Mouse (Mus musculus): ENCODE measurements around the gene H2al1c. TPM values are rescaled to one million over a fixed set of nuclear protein-coding genes. Genes with fewer than 3 reads are reported as not detected.

H2al1c gene
- polyA plus RNA-seq, 1 experiment, result not detected

Other genes with a start within 250 kb of the H2al1c start
- not detected in 2 replicates for gene H2al1a, start 6.4 kb upstream of the H2al1c start, polyA plus RNA-seq (2012; rRNA removed)
- gene H2al1b, start 3.2 kb upstream of the H2al1c start, polyA plus RNA-seq (2012; rRNA removed), result not detected in 2 replicates
- gene H2al1d, start 3.2 kb downstream of the H2al1c start, polyA plus RNA-seq (2012; rRNA removed), result not detected in 2 replicates
- gene H2al1e, start 6.3 kb downstream of the H2al1c start, polyA plus RNA-seq (2012; rRNA removed), result not detected in 2 replicates
- not detected in 2 replicates for gene H2al1f, start 9.5 kb downstream of the H2al1c start, polyA plus RNA-seq (2012; rRNA removed)
- not detected in 2 replicates for gene H2al1g, start 12.6 kb downstream of the H2al1c start, polyA plus RNA-seq (2012; rRNA removed)
- not detected in 2 replicates for gene H2al1h, start 15.8 kb downstream of the H2al1c start, polyA plus RNA-seq (2012; rRNA removed)
- gene H2al1i, start 19.0 kb downstream of the H2al1c start, polyA plus RNA-seq (2012; rRNA removed), result not detected in 2 replicates
- not detected in 2 replicates for gene H2al1j, start 22.2 kb downstream of the H2al1c start, polyA plus RNA-seq (2012; rRNA removed)

Measured in large intestine, adult 2 months (tissue).